Mouse (Mus musculus): ENCODE results near the gene Prpf38b.

DNA sequence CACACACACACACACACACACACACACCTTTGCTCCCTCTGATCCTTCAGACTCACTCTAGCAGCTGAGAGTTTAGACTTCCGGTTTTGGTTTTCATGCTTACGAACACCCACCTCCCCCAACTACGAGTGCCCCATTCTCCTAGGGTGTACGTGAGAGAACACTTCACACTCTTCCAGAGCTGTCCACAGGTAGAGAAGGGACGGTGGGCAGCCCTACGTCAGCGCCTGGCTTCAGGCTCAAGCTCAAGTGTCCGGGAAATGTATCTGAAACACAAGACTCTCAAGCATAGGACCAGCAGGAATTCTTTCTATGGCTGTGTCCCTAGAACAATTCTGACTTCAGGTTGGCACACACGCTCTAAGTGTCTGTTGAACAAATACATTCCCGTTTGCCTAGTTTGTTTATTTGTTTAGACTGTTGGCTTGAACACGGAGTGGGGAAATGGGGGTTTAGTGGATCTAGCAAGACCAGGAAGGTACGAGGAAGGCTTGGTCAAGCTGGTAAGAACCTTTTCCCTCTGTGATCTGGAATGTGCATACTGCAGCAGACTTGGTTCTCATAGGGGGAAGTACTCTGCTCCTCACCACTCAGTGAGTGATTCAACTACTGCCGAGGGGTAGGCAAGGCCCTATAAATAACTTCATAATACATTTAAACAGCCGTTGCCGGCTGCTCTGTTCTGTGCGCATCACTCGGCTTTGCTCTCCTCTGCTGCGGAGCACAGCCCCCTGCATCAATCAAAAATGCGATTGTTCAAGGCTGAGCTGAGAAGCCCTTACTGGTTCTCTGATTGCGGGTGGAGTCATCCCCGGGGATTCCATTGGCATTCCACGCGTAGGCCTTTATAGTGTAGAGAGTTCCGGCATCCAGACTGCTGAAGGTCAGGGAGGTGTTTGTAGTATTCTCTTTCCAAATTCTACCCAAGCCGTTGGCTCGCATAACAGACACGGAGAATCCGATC lies 30.7 kb downstream of the Prpf38b start:
- TF ChIP-seq POLR2A (IDR thresholded peaks at IDR 0.05; ENCODE audit: low read depth, low read length) (no peak), CTCF (IDR thresholded peaks at IDR 0.05; ENCODE audit: extremely low read depth, insufficient read length, insufficient replicate concordance, low read depth, low read length) (no peak)
